Mouse (Mus musculus): ENCODE data around the gene Dnm2. TPM values are rescaled to one million over a fixed set of nuclear protein-coding genes. Genes with fewer than 3 reads are reported as not detected.
"Not testable (repeated sequence)": the region's sequence is repeated elsewhere in the genome, so short reads cannot be mapped to it uniquely, and the experiment has no call there.

Gene Dnm2
- total RNA-seq, 2 experiments from 2014 or later, result 87.1 to 92.7 TPM

- no peak for DNase-seq
These were observed 30.5 kb downstream of the Dnm2 start for GRCm38 (mm10) chr9:21455103-21455770.

GRCm38 (mm10) chr9:21456246-21456929 lies 31.7 kb downstream of the Dnm2 start:
- intact Hi-C loops (cut with DNase I), result no loop called here

More at GRCm38 (mm10) chr9:21455103-21455770, 30.5 kb downstream of the Dnm2 start:
- intact Hi-C loops (cut with DNase I), result no loop called here

DNA sequence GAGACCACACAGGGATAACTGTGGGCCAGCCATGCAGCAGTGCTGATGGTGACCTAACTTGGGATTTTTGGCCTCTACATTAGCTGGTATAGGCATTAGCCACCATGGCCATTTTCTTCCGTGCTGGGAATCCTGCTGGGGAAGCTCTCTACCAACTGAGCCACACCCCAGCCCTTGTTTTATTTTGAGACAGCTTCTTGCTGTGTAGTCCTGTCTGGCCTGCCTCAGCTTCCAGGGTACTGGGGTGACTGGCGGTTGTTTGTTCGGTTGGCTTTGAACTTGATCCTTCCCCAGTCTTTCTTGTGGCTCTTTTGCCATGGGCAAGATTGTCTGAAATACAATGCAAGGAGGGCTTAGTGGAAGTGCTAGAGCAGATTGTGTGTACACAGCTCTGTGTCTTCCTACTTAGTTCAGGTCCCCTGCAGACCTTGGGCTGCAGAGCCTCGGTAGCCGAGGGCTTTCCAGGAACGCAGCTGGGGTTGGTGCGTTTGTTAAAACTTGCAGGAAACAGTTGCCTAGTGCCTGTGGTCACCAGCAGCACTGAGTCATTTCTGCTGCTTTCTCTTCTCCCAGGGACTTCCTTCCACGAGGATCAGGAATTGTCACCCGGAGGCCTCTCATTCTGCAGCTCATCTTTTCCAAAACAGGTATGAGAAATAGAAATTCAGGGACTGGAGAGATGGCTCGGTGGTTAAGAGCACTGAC lies 32.4 kb downstream of the Dnm2 start:
- no peak for DNase-seq
- intact Hi-C loops (cut with DNase I), result no loop called here

More at GRCm38 (mm10) chr9:21456246-21456929, 31.7 kb downstream of the Dnm2 start:
- no peak for DNase-seq

DNA sequence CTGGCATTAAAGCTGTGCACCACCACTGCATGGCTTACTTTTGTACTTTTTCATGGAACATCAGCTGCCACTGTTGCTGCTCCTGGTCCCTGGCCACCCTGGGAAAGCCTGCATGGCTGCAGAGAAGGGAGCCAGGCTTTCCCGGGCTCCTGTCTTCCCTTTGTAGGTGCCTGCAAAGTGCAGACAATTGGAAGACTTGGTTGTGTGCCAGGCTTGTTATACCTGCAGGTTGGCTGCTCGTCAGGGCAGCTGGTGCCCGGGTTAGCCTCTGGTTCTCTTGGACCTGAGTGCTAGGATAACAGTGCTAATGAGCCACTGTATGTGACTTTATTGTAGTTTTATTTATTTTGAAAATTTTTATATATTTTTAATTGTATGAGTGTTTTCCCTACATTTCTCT lies 34.1 kb downstream of the Dnm2 start:
- DNase-seq, result no peak
- intact Hi-C loops (cut with DNase I), result no loop called here

DNA sequence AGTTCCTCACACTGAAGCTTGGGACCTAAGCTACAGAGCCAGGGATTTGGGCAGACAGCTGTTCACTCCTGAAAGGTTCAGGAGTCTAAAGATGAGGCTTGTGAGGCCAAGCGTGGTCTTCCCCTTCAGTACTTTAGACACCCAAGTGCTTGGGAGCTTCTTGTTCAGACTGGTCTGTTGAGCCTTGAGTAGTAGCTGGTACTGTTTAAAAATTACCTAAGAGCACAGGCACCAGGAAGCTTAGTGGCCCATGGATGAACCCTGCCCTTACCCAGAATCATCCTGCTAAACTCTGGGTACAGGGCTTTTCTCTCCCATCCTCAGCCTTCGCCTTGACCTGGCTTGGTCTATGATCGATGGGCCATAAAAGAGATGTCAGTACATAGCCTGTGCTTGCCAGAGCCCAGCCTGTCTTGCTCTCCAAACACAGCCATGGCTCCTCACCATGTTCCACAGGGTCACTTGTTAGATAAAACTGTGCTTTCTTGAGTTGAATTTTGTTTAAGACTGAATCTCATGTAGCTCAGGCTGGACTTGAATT lies 35.8 kb downstream of the Dnm2 start:
- intact Hi-C loops (cut with DNase I), result no loop called here
- DNase-seq, result no peak

DNA sequence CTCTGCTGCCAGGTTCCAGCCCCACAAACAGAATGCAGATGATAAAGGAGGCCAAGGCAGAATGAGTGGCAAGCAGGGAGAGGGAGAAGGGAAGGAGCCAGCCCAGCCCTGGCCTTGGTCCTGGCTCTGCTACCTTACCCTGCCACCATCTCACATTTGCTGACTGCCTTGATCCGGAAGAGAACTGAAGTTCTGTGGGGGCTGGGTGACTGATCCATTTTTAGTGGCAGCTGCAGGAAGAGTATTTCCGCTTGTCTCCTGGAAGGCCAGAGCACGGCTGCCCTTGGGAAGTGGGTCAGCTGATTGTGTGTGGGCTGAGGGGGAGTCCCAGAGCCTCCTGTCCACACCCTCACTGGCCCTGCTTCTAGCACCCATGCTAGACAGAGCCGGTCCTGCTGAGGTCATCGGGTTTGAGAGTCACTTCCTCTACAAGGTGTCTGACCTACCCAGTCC lies 38.5 kb downstream of the Dnm2 start:
- intact Hi-C loops (cut with DNase I), result no loop called here
- DNase-seq, result no peak

DNA sequence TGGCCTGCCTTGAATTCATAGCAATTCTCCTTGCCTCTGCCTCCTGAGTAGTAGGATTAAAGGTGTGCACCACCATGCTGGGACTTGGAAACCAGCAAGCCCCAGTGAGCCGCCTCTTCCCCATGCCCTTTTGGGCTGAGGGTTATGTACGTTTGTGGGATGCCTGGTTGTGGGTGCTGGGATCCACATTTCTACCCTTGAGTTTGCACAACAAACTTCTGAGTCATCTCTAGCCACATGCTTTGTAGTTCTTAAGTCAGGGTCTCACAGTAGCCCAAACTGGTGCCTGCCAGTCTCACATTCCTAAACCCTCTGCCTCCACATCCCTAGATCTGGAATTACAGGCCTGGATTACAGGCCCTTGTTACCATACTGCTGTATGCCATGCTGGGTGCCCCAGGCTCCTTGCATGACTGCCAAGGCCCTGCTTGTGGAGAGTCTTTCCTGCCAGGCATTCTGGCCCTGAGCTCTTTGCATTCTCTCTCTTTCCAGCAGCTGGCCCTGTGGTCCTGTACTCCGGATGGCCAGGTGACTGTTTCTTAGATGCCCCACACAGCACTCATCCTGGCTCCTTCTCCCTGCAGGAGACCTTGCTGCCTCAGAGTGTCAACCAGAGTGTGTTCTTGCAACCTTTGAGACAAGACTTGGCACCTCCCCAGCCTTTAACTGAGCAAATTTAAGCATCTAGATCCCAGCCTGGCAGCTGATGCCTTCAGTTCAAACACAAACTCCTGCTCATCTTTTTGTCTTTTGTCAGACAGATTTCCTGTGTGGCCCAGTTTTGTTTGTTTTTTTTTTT lies 39.3 kb downstream of the Dnm2 start:
- DNase-seq, result no peak
- intact Hi-C loops (cut with DNase I), result no loop called here

DNA sequence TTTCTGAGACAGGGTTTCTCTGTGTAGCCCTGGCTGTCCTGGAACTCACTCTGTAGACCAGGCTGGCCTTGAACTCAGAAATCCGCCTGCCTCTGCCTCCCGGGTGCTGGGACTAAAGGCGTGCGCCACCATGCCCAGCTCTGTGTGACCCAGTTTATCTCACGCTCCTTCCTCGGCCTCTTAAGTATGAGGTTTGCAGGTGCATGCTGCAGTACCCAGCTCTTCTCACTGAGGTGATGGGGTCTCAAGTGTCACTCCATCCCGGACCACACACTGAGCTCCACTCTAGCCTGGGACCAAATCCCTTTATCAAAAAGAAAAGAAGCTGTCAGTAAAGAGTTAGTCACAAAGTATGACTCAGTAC lies 39.8 kb downstream of the Dnm2 start:
- DNase-seq; intact Hi-C loops (cut with DNase I): not testable (repeated sequence)

GRCm38 (mm10) chr9:21469032-21470024 lies 44.6 kb downstream of the Dnm2 start:
- DNase-seq, result peak; percentile 31
- intact Hi-C loops (cut with DNase I), result loop anchor here (5.0 kb wide), 1 partner anchor 42 kb away; no protein-coding TSS in a partner anchor

- DNase-seq, result no peak
- intact Hi-C loops (cut with DNase I), result loop anchor here (5.0 kb wide), 1 partner anchor 46 kb away; no protein-coding TSS in a partner anchor
These were observed 48.2 kb downstream of the Dnm2 start for GRCm38 (mm10) chr9:21472913-21473312.

GRCm38 (mm10) chr9:21477707-21478106 lies 53.0 kb downstream of the Dnm2 start:
- DNase-seq, result no peak
- intact Hi-C loops (cut with DNase I), result no loop called here

- intact Hi-C loops (cut with DNase I), result no loop called here
- peak; percentile 55 for DNase-seq
These were observed 59.4 kb downstream of the Dnm2 start for GRCm38 (mm10) chr9:21484065-21484464.

DNA sequence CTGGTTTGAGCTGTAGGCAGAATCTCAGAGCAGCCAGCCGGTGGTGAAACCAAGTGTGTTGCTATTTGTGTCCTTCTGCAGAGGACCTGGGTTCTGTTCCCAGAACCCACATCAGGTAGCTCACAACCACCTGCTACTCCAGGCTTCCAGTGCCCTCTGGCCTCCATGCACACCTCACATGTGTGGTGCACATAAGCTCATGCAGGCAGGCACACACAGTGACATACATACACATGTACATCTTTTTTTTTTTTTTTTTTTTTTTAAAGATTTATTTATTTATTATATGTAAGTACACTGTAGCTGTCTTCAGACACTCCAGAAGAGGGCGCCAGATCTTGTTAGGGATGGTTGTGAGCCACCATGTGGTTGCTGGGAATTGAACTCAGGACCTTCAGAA lies 63.5 kb downstream of the Dnm2 start:
- intact Hi-C loops (cut with DNase I), result not testable (repeated sequence)

DNA sequence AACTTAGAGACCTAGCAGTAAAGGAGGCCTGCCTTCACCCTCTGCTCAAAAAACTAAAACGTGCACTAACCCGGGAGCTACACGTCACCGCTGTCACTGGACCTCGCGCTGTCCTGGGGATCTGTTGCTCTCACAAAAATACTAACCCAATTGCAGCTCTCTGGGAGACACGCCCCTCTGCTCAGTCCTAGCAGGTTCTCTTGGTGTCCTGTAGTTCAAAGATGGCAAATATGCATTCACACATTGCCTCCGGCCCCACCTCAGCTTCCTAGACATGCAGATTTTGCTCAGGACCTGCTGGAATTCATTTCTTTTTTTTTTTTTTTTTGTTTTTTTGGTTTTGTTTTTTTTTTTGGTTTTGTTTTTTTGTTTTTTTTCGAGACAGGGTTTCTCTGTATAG lies 66.0 kb downstream of the Dnm2 start:
- DNase-seq, result no peak

More for the DNA sequence above, 63.5 kb downstream of the Dnm2 start:
- not testable (repeated sequence) for DNase-seq

GRCm38 (mm10) chr9:21493907-21494306 lies 69.2 kb downstream of the Dnm2 start:
- intact Hi-C loops (cut with DNase I), result no loop called here
- DNase-seq, result no peak

More for the DNA sequence above, 66.0 kb downstream of the Dnm2 start:
- intact Hi-C loops (cut with DNase I), result no loop called here

DNA sequence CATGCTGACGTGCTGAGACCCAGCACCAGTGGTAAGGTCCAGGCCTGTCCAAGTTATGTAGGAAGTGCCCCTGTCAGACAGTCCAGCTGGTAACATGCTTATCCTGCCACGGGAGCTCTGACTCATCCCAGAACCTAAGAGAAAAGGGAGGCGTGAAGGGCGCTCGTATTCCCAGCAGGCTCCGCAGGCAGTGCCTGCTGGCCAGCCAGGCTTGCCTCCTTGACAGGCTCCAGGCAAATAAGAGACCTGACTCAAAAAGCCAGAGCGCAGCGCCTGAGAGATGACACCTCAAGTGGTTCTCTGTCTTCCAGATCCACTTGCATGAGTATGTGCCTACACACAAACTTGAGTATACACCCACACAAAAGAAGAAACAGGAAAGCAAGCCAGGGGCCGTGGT lies 70.0 kb downstream of the Dnm2 start:
- DNase-seq, result no peak
- intact Hi-C loops (cut with DNase I), result no loop called here

DNA sequence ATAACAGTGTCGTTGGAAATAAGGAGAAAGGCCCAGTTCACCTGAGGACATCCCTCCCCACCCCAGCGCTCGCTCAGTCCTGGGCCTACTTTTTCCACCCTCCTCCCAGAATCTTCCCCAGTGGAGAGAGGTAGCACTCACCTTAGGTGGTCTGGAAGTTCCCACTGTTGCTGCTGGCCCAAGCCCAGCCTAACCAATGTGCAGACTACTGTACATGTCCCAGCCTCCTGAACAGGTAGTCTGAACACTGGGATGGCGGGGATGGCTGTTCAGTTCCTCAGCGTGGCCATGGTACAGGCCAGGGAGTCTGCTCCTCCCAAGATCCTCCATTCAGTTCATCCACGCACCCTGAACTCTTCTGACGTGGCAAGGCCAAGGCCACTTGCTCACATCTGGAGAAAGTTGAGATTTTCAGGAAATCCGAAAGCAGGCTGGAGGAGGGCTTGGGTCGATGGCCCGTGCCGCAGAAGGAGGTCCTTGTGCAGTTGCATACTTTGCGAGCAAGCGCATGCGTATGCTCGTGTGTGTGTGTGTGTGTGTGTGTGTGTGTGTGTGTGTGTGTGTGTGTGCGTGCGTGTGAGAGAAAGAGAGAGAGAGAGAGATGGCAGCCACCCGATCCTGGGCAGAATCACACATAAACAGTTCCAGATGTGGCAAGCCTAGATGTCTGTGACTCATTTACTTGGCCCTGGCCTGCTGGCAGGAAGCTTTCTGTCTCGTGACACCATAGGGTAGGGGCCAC lies 71.8 kb downstream of the Dnm2 start:
- intact Hi-C loops (cut with DNase I), result no loop called here
- DNase-seq, result no peak

DNA sequence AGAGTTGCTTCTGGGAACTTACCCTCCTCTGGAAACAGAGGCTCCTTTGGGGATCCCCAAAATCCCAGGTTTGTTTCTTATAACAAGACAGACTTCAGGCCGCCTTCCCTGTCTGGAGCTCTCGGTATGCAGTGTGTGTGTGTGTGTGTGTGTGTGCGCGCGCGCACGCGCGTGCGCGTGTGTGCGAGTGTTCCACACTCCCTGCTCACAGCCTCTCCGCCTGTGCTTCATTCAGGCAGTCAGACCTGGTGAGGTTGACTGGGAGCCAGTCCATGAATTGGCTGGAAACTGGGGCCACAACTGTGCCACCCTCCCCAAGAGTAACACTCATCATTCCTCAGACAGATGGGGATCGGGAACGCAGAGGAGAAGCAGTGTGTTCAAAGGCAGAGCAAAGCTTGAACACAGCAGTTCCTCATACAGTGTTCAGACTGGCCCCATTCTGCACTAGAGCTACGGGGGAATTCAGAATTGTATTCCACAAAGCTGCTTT lies 72.4 kb downstream of the Dnm2 start:
- DNase-seq, result no peak
- intact Hi-C loops (cut with DNase I), result no loop called here
